Mouse (Mus musculus) kidney, adult 8-10 months (tissue): ENCODE measurements around the gene Serpinb7.

Experiments used
- DNase-seq, 2 experiments: peaks; one replicate each; pipeline ENCODE4 v3.0.0; 2022

Gene Serpinb7

DNA sequence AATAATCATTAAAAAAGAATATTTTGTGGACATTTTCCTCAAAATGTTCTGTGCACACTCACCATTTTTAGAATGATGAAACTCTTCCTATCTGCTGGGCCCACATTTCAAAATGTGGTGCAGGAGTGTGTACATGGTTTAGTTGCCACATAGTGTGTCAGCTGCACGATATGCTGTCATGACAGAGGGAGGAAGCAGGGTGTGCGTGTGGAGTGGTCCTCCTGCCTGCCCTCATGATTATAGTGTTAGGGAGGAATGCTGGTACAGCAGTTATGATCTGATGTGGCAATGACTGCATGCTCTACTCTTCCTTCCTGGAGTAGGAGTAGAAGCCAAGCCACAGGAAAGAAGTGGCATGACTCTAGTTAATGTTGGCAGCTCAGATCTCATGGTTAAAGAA, 97.3 kb downstream of the Serpinb7 start:
- DNase-seq, result no peak

DNA sequence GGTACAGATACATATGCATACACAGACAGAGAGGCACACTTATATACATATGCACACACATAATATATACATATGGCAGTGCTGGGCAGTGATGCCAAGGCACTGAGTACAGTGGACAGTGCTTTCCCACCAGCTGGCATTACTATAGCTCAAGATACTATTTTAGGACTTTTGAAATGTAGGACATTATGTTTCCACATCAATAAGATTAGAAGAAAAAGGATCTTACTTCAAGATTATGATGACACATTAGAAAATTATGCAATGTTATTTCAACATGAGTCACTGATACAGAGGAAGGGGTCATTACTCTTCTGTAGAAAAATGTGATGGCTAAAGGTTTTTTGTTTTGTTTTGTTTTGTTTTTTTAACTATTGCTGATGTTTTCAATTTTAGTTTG, 102.6 kb downstream of the Serpinb7 start:
- DNase-seq, result no peak
